Mouse (Mus musculus) common myeloid progenitor, adult 5-6 weeks (primary cell): ENCODE data around the gene Oxtr. TPM values are rescaled to one million over a fixed set of nuclear protein-coding genes. Genes with fewer than 3 reads are reported as not detected.

Source experiments
- ATAC-seq: replicated peaks from 2 replicates; pipeline ENCODE4 v1.8.0; 2016; ENCODE audit warnings: low read depth, mild to moderate bottlenecking, moderate TSS enrichment, inconsistent platforms; ENCODE audit not compliant: poor library complexity, severe bottlenecking
- total RNA-seq: library from RNA; stranded (forward); fragments of 200-1000, 187-1606 nt; gene quantifications from 2 replicates; pipeline ENCODE4 v1.2.3, GENCODE M21; 2017

Oxtr gene
- 0.09 TPM in 1 of 2 replicates, not detected in the other for total RNA-seq

- no peak for ATAC-seq
These were observed at the start of gene Oxtr for GRCm38 (mm10) chr6:112489910-112490559. Oxtr (minus strand) TSS chr6:112489943.

- ATAC-seq, result no peak
These were observed 35.7 kb upstream of the Oxtr start for GRCm38 (mm10) chr6:112525434-112525833.

GRCm38 (mm10) chr6:112524459-112524858 is 34.7 kb upstream of the Oxtr start:
- no peak for ATAC-seq

GRCm38 (mm10) chr6:112517991-112518390 is 28.2 kb upstream of the Oxtr start:
- peak; percentile 69 for ATAC-seq

GRCm38 (mm10) chr6:112517572-112517971 is 27.8 kb upstream of the Oxtr start:
- ATAC-seq, result no peak

- no peak for ATAC-seq
These were observed 26.8 kb upstream of the Oxtr start for GRCm38 (mm10) chr6:112516496-112516895.

GRCm38 (mm10) chr6:112514591-112514990 is 24.8 kb upstream of the Oxtr start:
- ATAC-seq, result no peak

- no peak for ATAC-seq
These were observed 20.6 kb upstream of the Oxtr start for GRCm38 (mm10) chr6:112510346-112510745.

- no peak for ATAC-seq
These were observed 19.9 kb upstream of the Oxtr start for GRCm38 (mm10) chr6:112509590-112510131.

GRCm38 (mm10) chr6:112507617-112508016 is 17.9 kb upstream of the Oxtr start:
- ATAC-seq, result no peak

- peak; percentile 47 for ATAC-seq
These were observed 11.4 kb upstream of the Oxtr start for GRCm38 (mm10) chr6:112501156-112501555.

- ATAC-seq, result no peak
These were observed 9.7 kb upstream of the Oxtr start for GRCm38 (mm10) chr6:112499456-112499855.

GRCm38 (mm10) chr6:112498716-112499115 is 9.0 kb upstream of the Oxtr start:
- no peak for ATAC-seq

GRCm38 (mm10) chr6:112497456-112497855 is 7.7 kb upstream of the Oxtr start:
- ATAC-seq, result no peak

- no peak for ATAC-seq
These were observed 6.7 kb upstream of the Oxtr start for GRCm38 (mm10) chr6:112496291-112497060.

GRCm38 (mm10) chr6:112495219-112495618 is 5.5 kb upstream of the Oxtr start:
- no peak for ATAC-seq

GRCm38 (mm10) chr6:112494620-112495081 is 4.9 kb upstream of the Oxtr start:
- ATAC-seq, result no peak

- ATAC-seq, result no peak
These were observed 3.6 kb upstream of the Oxtr start for GRCm38 (mm10) chr6:112493371-112493770.

GRCm38 (mm10) chr6:112492656-112493055 is 2.9 kb upstream of the Oxtr start:
- no peak for ATAC-seq

GRCm38 (mm10) chr6:112491521-112491920 is 1.8 kb upstream of the Oxtr start:
- ATAC-seq, result no peak

GRCm38 (mm10) chr6:112490625-112491242 is 991 bp upstream of the Oxtr start:
- ATAC-seq, result peak; percentile 87
